Mouse (Mus musculus): ENCODE results near the gene Ankrd35.

DNA sequence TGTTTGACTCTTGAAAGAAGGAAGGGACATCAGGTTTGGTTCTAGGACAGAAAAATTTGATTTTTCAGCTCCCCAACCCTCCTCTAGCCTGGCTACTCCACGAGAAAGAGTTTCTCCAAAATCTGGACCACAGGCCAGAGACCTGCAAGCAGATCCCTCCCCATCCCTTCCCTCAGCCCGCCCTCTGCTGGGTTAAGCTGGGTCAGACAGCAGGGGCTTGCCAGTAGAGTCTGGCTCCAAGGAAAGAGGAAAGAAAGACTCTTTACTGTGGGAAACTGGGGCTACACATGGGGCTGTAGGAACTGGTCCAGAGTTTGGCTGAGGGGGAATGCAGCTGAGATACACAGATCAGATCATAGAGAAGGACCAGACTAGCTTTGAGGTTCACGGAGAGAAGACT, 22.6 kb downstream of the Ankrd35 start:
- TF ChIP-seq CTCF (IDR thresholded peaks at IDR 0.05; ENCODE audit: control insufficient read depth, insufficient read depth, insufficient read length) (no peak), USF1 (IDR thresholded peaks at IDR 0.05; ENCODE audit: low read depth) (no peak)
